Mouse (Mus musculus): Measurements from ENCODE around the gene Gm28729.

GRCm38 (mm10) chr9:96558594-96558993, 33.5 kb upstream of the Gm28729 start:
- TF ChIP-seq CTCF (IDR thresholded peaks at IDR 0.05; ENCODE audit: borderline replicate concordance, extremely low read depth, insufficient read depth, insufficient read length) (no peak), POLR2A (IDR thresholded peaks at IDR 0.05; ENCODE audit: borderline replicate concordance, extremely low read depth, insufficient read depth, insufficient read length, poor library complexity, severe bottlenecking) (no peak)
